15 mouse cellular contexts compared by ENCODE assay signal in genomic region chr5:128951472-128951871, GRCm38 (mm10). TPM values are rescaled to one million over a fixed set of nuclear protein-coding genes. Genes with fewer than 3 reads are reported as not detected.
A peak's percentile ranks its signal among the peaks of the same experiment; 100 is the strongest.
DNase-seq lines count a peak whose midpoint lies in the region; ATAC-seq and TF ChIP-seq lines count a peak whose summit lies in the region.
"Had no signal": no experiment of that assay in that cellular context is flagged by ENCODE, and none has a peak within 500 bp of the region (broad histone marks: within the 10 kb centered on the region; RNA-seq: fewer than 3 reads in every experiment).

No protein-coding gene starts in this region.

- no peaks in the 10 kb centered on the region for H3K9me3 ChIP-seq in kidney, embryonic 15.5 days (replicated peaks)
- 0 out of 2 replicates have a peak, but pooled peaks cover 6% of the 10 kb centered on the region for H3K9me3 ChIP-seq in forebrain, embryonic 12.5 days
- H3K9me3 ChIP-seq in hindbrain, postnatal 0 days (ENCODE audit: low read length): 0 out of 2 replicates have a peak, but pooled peaks cover 2% of the 10 kb centered on the region
- H3K9me3 ChIP-seq in neural tube, embryonic 14.5 days (ENCODE audit: control insufficient read depth, low read length): no peaks in the 10 kb centered on the region
- peaks cover 9% of the 10 kb centered on the region; the same call in 1 of the 2 replicates for H3K9me3 ChIP-seq in liver, embryonic 12.5 days (replicated peaks)
- H3K9me3 ChIP-seq: heart, embryonic 15.5 days had no signal

- H3K4me2 ChIP-seq in kidney, embryonic 15.5 days: peak overlapping the region; percentile 71; the same call in 1 of the 2 replicates
- peak overlapping the region; percentile 74 for H3K4me2 ChIP-seq in forebrain, embryonic 12.5 days
- H3K4me2 ChIP-seq in hindbrain, postnatal 0 days (ENCODE audit: low read depth, low read length): peak overlapping the region; percentile 66
- H3K4me2 ChIP-seq in neural tube, embryonic 14.5 days (ENCODE audit: low read depth, low read length): peak overlapping the region; percentile 66
- H3K4me2 ChIP-seq in liver, embryonic 12.5 days: no peak overlapping the region

- no peak for ATAC-seq in kidney, embryonic 15.5 days (replicated peaks; ENCODE audit: low FRiP score)
- ATAC-seq in forebrain, embryonic 12.5 days (ENCODE audit: low FRiP score): no peak
- ATAC-seq in hindbrain, postnatal 0 days: no peak
- ATAC-seq in neural tube, embryonic 14.5 days (ENCODE audit: low read depth): no peak
- ATAC-seq in liver, embryonic 12.5 days: no peak

- no peak for TF ChIP-seq CTCF in hindbrain, postnatal 0 days (IDR thresholded peaks at IDR 0.05; ENCODE audit: low read depth)

- H3K36me3 ChIP-seq in kidney, embryonic 15.5 days: no peaks in the 10 kb centered on the region
- no peaks in the 10 kb centered on the region for H3K36me3 ChIP-seq in forebrain, embryonic 12.5 days (replicated peaks)
- H3K36me3 ChIP-seq in hindbrain, postnatal 0 days (ENCODE audit: insufficient read depth, low read length): no peaks in the 10 kb centered on the region
- no peaks in the 10 kb centered on the region for H3K36me3 ChIP-seq in neural tube, embryonic 14.5 days (ENCODE audit: control insufficient read depth, insufficient read depth, low read length)
- no peaks in the 10 kb centered on the region for H3K36me3 ChIP-seq in liver, embryonic 12.5 days
- H3K36me3 ChIP-seq: heart, embryonic 15.5 days had no signal

- H3K27me3 ChIP-seq in kidney, embryonic 15.5 days: peaks cover 29% of the 10 kb centered on the region
- peaks cover 26% of the 10 kb centered on the region for H3K27me3 ChIP-seq in forebrain, embryonic 12.5 days
- H3K27me3 ChIP-seq in hindbrain, postnatal 0 days (ENCODE audit: insufficient read depth, low read length): no peaks in the 10 kb centered on the region
- no peaks in the 10 kb centered on the region for H3K27me3 ChIP-seq in neural tube, embryonic 14.5 days (ENCODE audit: control insufficient read depth, insufficient read depth, low read length)
- H3K27me3 ChIP-seq in liver, embryonic 12.5 days (replicated peaks): peaks cover 37% of the 10 kb centered on the region

- H3K4me3 ChIP-seq in kidney, embryonic 15.5 days (replicated peaks): no peak overlapping the region
- no peak overlapping the region; the same call in 1 of the 2 replicates for H3K4me3 ChIP-seq in forebrain, embryonic 12.5 days (replicated peaks)
- H3K4me3 ChIP-seq in hindbrain, postnatal 0 days (ENCODE audit: low read length): peak overlapping the region; percentile 55
- peak overlapping the region; percentile 58 for H3K4me3 ChIP-seq in neural tube, embryonic 14.5 days (ENCODE audit: low read depth, low read length)
- no peak overlapping the region for H3K4me3 ChIP-seq in liver, embryonic 12.5 days

- no peak overlapping the region for H3K27ac ChIP-seq in kidney, embryonic 15.5 days
- H3K27ac ChIP-seq in forebrain, embryonic 12.5 days: no peak overlapping the region
- H3K27ac ChIP-seq in hindbrain, postnatal 0 days: no peak overlapping the region
- no peak overlapping the region for H3K27ac ChIP-seq in neural tube, embryonic 14.5 days (ENCODE audit: low read depth, low read length)
- no peak overlapping the region for H3K27ac ChIP-seq in liver, embryonic 12.5 days
- H3K27ac ChIP-seq: heart, embryonic 15.5 days; kidney, postnatal 0 days; liver, embryonic 14.5 days had no signal

- no peak for DNase-seq in kidney, adult 8-10 months
- no peak for DNase-seq in hindbrain, postnatal 0 days (ENCODE audit: low spot score)
- DNase-seq in lung, postnatal 10 days: no peak
- DNase-seq: adrenal gland, adult 2 months; layer of hippocampus, postnatal 36 days; thymus, adult 2 months had no signal

- H3K4me1 ChIP-seq in kidney, embryonic 15.5 days: peaks cover 11% of the 10 kb centered on the region
- H3K4me1 ChIP-seq in forebrain, embryonic 12.5 days: peaks cover 15% of the 10 kb centered on the region
- no peaks in the 10 kb centered on the region for H3K4me1 ChIP-seq in hindbrain, postnatal 0 days (ENCODE audit: insufficient read depth, low read length)
- H3K4me1 ChIP-seq in neural tube, embryonic 14.5 days (ENCODE audit: control insufficient read depth, insufficient read depth, low read length): no peaks in the 10 kb centered on the region
- no peaks in the 10 kb centered on the region for H3K4me1 ChIP-seq in liver, embryonic 12.5 days

- no peak overlapping the region for H3K9ac ChIP-seq in kidney, embryonic 15.5 days
- H3K9ac ChIP-seq in forebrain, embryonic 12.5 days: peak overlapping the region; percentile 61; the same call in 1 of the 2 replicates
- peak overlapping the region; percentile 66 for H3K9ac ChIP-seq in hindbrain, postnatal 0 days (replicated peaks; ENCODE audit: low read length)
- peak overlapping the region; percentile 68 for H3K9ac ChIP-seq in neural tube, embryonic 14.5 days (replicated peaks; ENCODE audit: low read depth, low read length)
- H3K9ac ChIP-seq in liver, embryonic 12.5 days: no peak overlapping the region
- H3K9ac ChIP-seq: liver, embryonic 14.5 days had no signal

- 50% methylated on average over 4 of the region's 4 CpGs for whole genome bisulfite sequencing in kidney, embryonic 15.5 days
- 46% methylated on average over 4 of the region's 4 CpGs for WGBS in forebrain, embryonic 12.5 days
- 39% methylated on average over 4 of the region's 4 CpGs for WGBS in hindbrain, postnatal 0 days
- 50% methylated on average over 4 of the region's 4 CpGs for WGBS in neural tube, embryonic 14.5 days
- WGBS in liver, embryonic 12.5 days (ENCODE audit: insufficient replicate concordance): 37% methylated on average over 4 of the region's 4 CpGs

RNA-seq across cellular contexts. Expression of gene Rimbp2, which starts 1.8 kb away (rescaled TPM):
- 0.05 and 0.36 TPM in 2 replicates for polyA plus RNA-seq in kidney, embryonic 15.5 days (2015; fragmentation: Nextera tagmentation; extraction: Ambion mirVana)
- polyA plus RNA-seq in forebrain, embryonic 12.5 days (2016; fragmentation: Nextera tagmentation; extraction: Ambion mirVana): 1.00 and 1.3 TPM in 2 replicates
- 18.9 and 20.9 TPM in 2 replicates for total RNA-seq in hindbrain, postnatal 0 days (2014; rRNA removed)
- 4.5 and 4.6 TPM in 2 replicates for polyA plus RNA-seq in hindbrain, postnatal 0 days (2015; fragmentation: Nextera tagmentation; extraction: Ambion mirVana)
- polyA plus RNA-seq in neural tube, embryonic 14.5 days (2014; fragmentation: Nextera tagmentation; extraction: Ambion mirVana): 7.0 and 8.0 TPM in 2 replicates
- polyA plus RNA-seq in liver, embryonic 12.5 days (2016; fragmentation: Nextera tagmentation; extraction: Ambion mirVana): not detected in 2 replicates
- total RNA-seq: megakaryocyte, adult 5-6 weeks had no signal
- polyA plus RNA-seq: kidney, postnatal 0 days; spleen, adult 2 months had no signal

RNA-seq across cellular contexts. Expression of gene Stx2, which starts 56.9 kb away (rescaled TPM):
- polyA plus RNA-seq in kidney, embryonic 15.5 days (2015; fragmentation: Nextera tagmentation; extraction: Ambion mirVana): 35.0 and 36.6 TPM in 2 replicates
- 23.1 and 25.7 TPM in 2 replicates for polyA plus RNA-seq in forebrain, embryonic 12.5 days (2016; fragmentation: Nextera tagmentation; extraction: Ambion mirVana)
- total RNA-seq in hindbrain, postnatal 0 days (2014; rRNA removed): 14.1 and 16.3 TPM in 2 replicates
- polyA plus RNA-seq in hindbrain, postnatal 0 days (2015; fragmentation: Nextera tagmentation; extraction: Ambion mirVana): 11.9 and 15.0 TPM in 2 replicates
- 14.4 and 26.8 TPM in 2 replicates for polyA plus RNA-seq in neural tube, embryonic 14.5 days (2014; fragmentation: Nextera tagmentation; extraction: Ambion mirVana)
- polyA plus RNA-seq in liver, embryonic 12.5 days (2016; fragmentation: Nextera tagmentation; extraction: Ambion mirVana): 95.8 and 106 TPM in 2 replicates

Comparison
In these comparisons a context has a peak if more than half of its experiments do, and no peak if none do; other contexts are left out.
1. H3K4me3 ChIP-seq: peak in hindbrain, postnatal 0 days (single experiment) and neural tube, embryonic 14.5 days (single experiment); none in kidney, embryonic 15.5 days (single experiment), forebrain, embryonic 12.5 days (single experiment) and liver, embryonic 12.5 days (single experiment).
2. H3K9ac ChIP-seq: peak in forebrain, embryonic 12.5 days (single experiment), hindbrain, postnatal 0 days (single experiment) and neural tube, embryonic 14.5 days (single experiment); none in kidney, embryonic 15.5 days (single experiment) and liver, embryonic 12.5 days (single experiment).